Mouse (Mus musculus): ENCODE measurements around the gene Cyp1a2. TPM values are rescaled to one million over a fixed set of nuclear protein-coding genes. Genes with fewer than 3 reads are reported as not detected.

Gene Cyp1a2
- polyA plus RNA-seq (2017; shearing (Covaris generic)): not detected

GRCm38 (mm10) chr9:57683520-57683919 is at the start of gene Cyp1a2:
Gene Cyp1a2, minus strand, starts transcription at chr9:57683703.

GRCm38 (mm10) chr9:57708068-57708719 is 24.7 kb upstream of the Cyp1a2 start, which contains the start of gene Edc3:
Gene Edc3, plus strand, starts transcription at chr9:57708540.

GRCm38 (mm10) chr9:57687751-57688150 is 4.2 kb upstream of the Cyp1a2 start, which contains the start of gene Cyp1a1:
Gene Cyp1a1, plus strand, starts transcription at chr9:57687928.

GRCm38 (mm10) chr9:57653283-57653682 is 30.2 kb downstream of the Cyp1a2 start, which contains the start of gene Csk:
Gene Csk, minus strand, starts transcription at chr9:57653631.

Other genes with a start within 250 kb of the Cyp1a2 start
- gene Ppcdc, start 243.6 kb downstream of the Cyp1a2 start, polyA plus RNA-seq (2017; shearing (Covaris generic)): 155 TPM
- gene Scamp5, start 215.6 kb downstream of the Cyp1a2 start, polyA plus RNA-seq (2017; shearing (Covaris generic)): 0.10 TPM
- gene Rpp25, start 179.7 kb downstream of the Cyp1a2 start, polyA plus RNA-seq (2017; shearing (Covaris generic)): not detected
- gene Cox5a, start 162.4 kb downstream of the Cyp1a2 start, polyA plus RNA-seq (2017; shearing (Covaris generic)): 213 TPM
- gene Fam219b, start 146.2 kb downstream of the Cyp1a2 start, polyA plus RNA-seq (2017; shearing (Covaris generic)): 15.4 TPM
- gene Mpi, start 130.9 kb downstream of the Cyp1a2 start, polyA plus RNA-seq (2017; shearing (Covaris generic)): 11.9 TPM
- gene Scamp2, start 122.8 kb downstream of the Cyp1a2 start, polyA plus RNA-seq (2017; shearing (Covaris generic)): 71.5 TPM
- 69.7 TPM for gene Ulk3, start 94.3 kb downstream of the Cyp1a2 start, polyA plus RNA-seq (2017; shearing (Covaris generic))
- not detected for gene Cplx3, start 77.4 kb downstream of the Cyp1a2 start, polyA plus RNA-seq (2017; shearing (Covaris generic))
- not detected for gene Lman1l, start 62.9 kb downstream of the Cyp1a2 start, polyA plus RNA-seq (2017; shearing (Covaris generic))
- 85.6 TPM for gene Csk, start 30.1 kb downstream of the Cyp1a2 start, polyA plus RNA-seq (2017; shearing (Covaris generic))
- not detected for gene Cyp1a1, start 4.2 kb upstream of the Cyp1a2 start, polyA plus RNA-seq (2017; shearing (Covaris generic))
- gene Edc3, start 24.8 kb upstream of the Cyp1a2 start, polyA plus RNA-seq (2017; shearing (Covaris generic)): 34.0 TPM
- 255 TPM for gene Clk3, start 82.2 kb upstream of the Cyp1a2 start, polyA plus RNA-seq (2017; shearing (Covaris generic))
- 67.3 TPM for gene Arid3b, start 153.1 kb upstream of the Cyp1a2 start, polyA plus RNA-seq (2017; shearing (Covaris generic))
- gene Ubl7, start 227.3 kb upstream of the Cyp1a2 start, polyA plus RNA-seq (2017; shearing (Covaris generic)): 57.3 TPM

Measured in naive thymus-derived CD4-positive, alpha-beta T cell, adult 5 months (primary cell).